Mouse (Mus musculus): ENCODE data around the gene Cmss1. TPM values are rescaled to one million over a fixed set of nuclear protein-coding genes. Genes with fewer than 3 reads are reported as not detected.

The Cmss1 gene
- total RNA-seq (2021) = 10 to 100 TPM; 19.3 to 21.9 TPM
- long read RNA-seq, experiment 1, partial matches to known transcripts = 0 of 46 reads
- long read RNA-seq, experiment 1, other reads (novel, unspliced or antisense) = 42 of 46 reads
- long read RNA-seq, experiment 2, partial matches to known transcripts = 0 of 45 reads
- long read RNA-seq, experiment 2, other reads (novel, unspliced or antisense) = 45 of 45 reads

DNA sequence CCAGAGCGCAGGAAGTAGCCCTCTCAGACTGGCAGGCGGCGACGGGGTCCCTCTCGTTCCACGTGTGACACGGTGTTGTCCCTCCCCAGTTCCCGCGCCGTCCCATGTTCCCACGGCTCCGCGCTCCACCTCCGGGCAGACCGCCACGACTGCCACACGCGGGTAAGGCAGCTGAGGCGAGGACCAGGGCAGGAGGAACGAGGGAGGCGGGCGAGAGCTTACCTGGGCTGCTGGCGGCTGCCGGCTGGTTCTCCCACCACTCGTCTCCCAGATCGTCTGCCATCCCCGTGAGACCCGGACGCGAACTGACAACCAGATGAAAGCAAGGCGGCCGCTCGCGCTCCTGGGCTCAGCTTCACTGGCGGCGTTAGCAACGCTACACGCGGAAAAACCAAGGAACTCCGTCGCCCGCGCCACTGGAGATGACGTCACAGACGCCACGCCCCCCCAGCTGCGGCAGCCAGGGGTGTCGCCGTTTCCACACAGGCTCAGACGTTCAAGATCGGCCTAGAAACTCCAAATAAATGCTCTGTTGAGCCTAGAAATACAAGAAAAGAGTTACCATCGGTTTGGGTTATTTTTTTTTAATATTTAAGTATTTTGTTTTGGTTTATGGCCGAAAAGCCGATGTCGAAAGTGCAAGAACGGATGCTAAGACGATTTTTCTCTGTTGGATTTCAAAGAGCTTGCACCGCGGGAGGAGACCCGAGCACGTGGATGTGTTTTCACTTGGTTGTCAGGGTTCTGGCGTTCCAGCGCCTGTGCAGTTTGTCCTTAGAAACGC, at the start of gene Cmss1:
Cmss1 (minus strand) TSS at position 421 of the 784 bp plus-strand sequence.
- peak; percentile 80 for DNase-seq
- intact Hi-C loops (cut with DNase I; ENCODE audit: low total_unique reads) = no loop called here

DNA sequence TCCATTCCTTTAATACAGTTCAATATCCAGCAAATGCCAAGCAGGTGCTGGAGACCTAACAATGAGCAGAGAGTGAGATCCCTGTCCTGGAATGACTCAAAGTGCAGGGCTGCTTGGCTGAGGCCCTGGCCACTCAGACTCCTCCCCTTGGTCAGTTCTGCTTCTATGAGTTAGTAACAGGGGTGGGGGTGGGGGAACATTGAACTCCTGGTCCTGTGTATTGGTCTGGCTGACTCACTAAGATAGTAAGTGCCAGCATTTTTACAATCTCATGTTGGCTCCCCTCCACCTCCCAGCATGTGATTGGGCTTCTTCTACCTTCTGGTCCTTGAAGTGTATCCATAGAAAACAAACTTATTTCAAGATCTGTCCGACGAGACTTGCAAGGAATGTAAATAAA, 43.2 kb upstream of the Cmss1 start:
- intact Hi-C loops (cut with DNase I; ENCODE audit: low total_unique reads) = no loop called here
- no peak for DNase-seq

DNA sequence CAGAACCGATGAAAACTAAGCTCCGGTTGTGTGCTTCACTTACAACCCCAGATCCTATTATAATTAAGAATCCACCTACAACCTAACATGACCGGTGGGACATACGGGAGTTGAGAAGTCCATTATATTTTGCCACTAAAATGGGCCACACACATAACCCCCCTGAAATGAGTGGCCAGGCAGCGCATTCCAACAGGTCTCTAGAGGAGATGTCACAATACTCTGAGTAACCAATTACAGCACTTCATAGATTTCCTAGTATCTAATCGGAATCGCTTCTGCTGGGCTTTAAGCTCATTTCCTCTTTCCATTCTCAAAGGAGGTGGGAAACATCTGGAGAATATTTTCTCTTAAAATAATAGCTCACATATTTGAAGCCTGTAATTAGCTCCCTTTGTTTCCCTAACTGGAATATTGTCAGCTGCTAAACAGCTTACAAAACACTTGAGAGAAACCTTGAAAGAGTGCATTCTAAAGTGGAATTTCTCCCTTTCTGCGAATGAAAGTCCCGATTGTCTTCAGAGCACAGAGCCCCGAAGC, 34.8 kb upstream of the Cmss1 start:
- no peak for DNase-seq
- intact Hi-C loops (cut with DNase I; ENCODE audit: low total_unique reads) = no loop called here

DNA sequence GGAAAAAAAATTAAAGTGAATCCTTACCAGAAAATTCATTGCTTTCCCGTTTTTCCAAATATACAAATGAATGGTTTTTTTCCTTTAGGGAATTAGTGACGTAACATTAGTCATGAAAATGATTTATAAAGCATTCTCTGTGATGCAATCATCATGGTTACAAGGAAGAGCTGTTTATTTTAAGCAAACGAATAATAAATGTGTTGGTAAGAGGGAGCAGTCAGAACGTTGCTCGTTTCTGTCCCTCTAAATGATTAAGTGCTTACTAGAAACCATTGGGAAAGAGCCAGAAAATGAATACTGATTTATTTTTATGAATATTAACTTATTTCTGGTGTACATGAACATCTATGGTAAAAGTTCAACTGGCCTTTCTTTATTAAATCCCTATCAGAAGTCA, 28.1 kb upstream of the Cmss1 start:
- intact Hi-C loops (cut with DNase I; ENCODE audit: low total_unique reads) = loop anchor here (5.0 kb wide), 1 partner anchor 648 kb away; no protein-coding TSS in a partner anchor
- no peak for DNase-seq

DNA sequence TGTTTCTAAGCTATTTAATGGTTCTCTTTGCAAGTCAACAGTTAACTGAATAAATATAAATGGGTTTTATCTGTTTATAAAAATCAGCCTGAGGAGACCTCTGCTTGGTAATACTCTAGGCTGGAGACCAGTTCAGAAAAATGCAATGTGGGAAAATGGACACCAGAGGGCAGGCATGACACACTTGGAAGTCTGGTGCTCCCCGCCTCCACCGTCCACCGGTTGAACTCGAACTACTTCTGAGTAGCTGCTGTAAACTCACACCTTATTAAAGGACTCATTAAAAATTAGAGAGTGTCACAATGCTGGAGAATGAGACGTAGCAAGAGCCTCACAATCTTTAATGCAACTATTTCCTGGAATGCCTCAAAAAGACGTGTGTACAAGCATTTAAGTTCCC, 27.5 kb upstream of the Cmss1 start:
- DNase-seq = peak; percentile 64
- intact Hi-C loops (cut with DNase I; ENCODE audit: low total_unique reads) = loop anchor here (5.0 kb wide), 1 partner anchor 648 kb away; no protein-coding TSS in a partner anchor

DNA sequence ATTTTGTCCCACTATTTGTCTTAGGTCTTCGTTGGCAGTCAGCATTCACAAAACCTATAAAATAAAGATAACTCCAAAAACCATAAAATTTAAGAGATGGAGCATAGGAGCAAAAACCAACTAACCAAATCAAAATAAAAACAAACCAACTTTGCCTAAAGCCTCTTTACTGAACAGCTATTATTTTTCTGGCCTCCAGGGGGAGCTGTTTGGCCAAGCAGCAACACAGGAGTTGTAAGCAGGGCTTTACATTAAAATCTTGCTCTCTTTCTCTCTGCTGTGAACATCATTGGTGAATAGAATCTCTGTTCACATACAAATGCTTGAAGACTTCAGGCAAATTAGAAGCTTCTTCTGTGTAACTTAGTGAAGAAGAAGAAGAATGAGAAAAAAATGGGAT, 5.1 kb upstream of the Cmss1 start:
- intact Hi-C loops (cut with DNase I; ENCODE audit: low total_unique reads) = no loop called here
- DNase-seq = no peak

DNA sequence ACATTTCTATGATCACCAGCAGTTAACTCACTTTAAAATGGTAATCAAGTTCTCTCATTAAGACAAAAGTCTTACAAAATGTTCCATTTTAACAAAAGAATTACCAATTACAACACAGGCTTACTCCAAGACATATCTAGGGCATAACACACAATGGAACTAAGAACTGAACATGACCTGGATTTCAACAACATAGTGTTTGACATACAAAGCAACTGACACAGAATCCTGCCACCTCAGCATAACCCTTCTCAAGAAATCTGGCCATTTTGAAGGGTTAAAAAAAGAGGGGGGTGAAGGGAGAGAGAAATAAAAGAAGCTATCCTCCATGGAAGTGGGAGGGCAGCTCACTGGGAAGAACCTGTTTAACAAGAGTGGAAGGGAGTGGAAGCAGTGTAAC, 5.6 kb downstream of the Cmss1 start:
- intact Hi-C loops (cut with DNase I; ENCODE audit: low total_unique reads) = no loop called here
- DNase-seq = no peak

DNA sequence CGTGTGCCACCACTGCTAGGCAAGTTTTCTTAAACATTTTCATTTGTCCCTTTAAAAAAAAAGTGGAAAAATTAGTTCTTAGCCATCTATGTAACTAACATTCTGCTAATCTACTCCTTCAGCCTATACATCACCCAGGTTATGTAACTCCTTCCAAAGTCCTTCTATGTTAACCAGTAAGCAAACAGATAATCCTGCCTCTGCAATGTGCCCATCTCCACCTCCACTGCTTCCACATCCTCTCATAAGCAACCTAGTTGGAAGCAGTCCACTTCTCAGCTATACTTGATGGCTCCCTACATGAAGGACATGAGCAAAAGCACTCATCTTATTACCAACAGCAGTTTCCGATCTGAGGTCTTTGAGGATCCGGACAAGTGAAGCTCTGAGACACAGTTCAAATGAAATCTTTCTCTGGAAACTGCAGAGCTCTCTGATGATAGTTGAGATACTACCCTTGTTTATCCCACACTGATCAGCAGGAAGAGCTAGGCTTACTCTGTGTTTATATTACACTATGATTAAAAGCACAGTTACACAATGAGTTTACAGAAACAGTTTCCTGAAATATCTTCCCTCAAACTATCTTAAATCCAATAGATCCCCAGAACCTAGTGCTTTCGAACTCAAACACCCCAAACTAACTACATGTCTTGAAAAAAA, 9.2 kb downstream of the Cmss1 start:
- no peak for DNase-seq
- intact Hi-C loops (cut with DNase I; ENCODE audit: low total_unique reads) = no loop called here

DNA sequence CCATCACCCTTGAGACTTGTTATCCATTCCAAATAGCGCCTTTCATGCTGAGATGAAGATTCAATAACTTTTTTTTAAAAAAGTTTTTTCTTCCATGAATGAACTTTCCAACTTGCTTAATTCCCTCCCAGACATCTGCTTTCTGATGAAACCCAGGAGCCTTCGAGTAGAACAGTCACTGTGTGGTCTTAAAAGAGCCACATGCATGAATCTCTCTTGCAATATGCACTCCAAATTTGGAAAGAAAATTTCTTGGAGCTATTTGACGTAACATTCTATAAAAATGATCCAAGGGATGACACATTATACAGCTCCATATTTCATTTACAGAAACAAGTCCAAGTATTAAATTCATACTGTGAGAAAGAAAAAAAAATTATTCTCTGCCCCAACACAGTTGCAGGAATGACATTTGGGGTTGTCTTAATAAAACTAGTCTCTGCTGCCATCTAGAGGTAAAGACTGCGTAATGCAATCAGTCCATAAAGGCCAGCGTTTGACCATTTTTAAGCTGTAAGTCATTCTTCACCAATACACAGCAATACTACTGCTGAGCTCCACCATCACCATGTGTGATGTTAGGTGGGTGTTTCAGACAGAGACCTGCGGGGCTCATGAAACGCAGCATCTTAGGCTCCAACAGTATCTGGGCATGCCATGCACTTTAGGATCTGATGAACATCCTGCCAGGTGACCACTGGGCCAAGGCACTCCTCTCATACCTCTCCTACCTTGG, 13.1 kb downstream of the Cmss1 start:
- DNase-seq = no peak
- intact Hi-C loops (cut with DNase I; ENCODE audit: low total_unique reads) = loop anchor here (5.0 kb wide), 1 partner anchor 351 kb away; no protein-coding TSS in a partner anchor

DNA sequence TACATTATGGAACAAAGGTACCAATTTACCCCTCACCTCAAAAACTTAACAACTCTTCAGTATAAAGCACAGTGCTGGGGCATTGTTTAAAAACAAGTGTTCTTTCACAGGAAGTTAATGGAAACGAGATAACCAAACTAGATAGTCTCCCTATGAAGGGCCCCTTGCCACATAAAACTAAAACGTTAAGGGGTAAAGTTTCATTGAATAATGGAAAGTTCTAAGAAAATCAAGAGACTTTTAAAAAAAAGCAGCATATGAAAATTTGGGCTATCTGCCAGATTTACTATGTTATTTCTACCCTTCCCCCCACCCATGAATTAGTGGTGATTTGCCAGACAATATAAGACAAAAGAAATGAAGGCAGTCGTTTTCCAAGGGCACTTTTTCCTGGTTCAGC, 21.5 kb downstream of the Cmss1 start:
- intact Hi-C loops (cut with DNase I; ENCODE audit: low total_unique reads) = no loop called here
- no peak for DNase-seq

DNA sequence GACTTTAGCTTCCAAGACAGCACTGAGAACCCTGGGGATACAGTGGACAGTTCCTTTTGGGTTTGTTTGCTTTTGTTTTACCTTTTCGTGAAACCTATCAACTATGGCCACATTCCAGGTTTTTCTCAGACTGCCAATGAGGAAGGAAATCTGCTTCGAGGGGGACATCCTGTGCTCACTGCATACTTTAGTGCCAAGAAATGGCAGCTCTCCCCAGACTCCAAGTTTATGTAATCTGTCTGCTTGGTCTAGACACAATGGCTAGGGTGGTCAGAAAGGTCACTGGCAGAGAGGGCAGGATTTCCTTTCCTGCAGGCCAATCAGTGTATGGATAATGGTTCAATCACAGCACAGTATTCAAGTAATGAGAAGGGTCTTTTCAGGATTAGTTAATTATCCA, 24.7 kb downstream of the Cmss1 start:
- intact Hi-C loops (cut with DNase I; ENCODE audit: low total_unique reads) = no loop called here
- no peak for DNase-seq

DNA sequence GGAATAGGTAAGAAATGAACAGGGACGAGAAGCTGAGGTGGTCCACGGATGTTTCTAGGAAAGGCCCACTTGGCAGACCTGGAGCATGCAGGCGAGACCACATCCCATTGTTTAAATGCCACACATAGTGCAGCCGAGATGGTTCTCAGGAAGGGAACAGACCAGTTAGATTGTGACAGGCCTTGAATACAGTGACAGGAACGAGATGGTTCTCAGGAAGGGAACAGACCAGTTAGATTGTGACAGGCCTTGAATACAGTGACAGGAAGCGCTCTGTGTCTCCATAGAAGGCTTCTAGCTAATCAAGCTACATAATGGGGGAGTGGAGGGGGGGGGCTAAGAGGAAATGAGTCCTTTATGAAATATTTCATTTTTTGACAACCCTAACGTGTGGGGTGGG, 26.6 kb downstream of the Cmss1 start:
- intact Hi-C loops (cut with DNase I; ENCODE audit: low total_unique reads) = no loop called here

DNA sequence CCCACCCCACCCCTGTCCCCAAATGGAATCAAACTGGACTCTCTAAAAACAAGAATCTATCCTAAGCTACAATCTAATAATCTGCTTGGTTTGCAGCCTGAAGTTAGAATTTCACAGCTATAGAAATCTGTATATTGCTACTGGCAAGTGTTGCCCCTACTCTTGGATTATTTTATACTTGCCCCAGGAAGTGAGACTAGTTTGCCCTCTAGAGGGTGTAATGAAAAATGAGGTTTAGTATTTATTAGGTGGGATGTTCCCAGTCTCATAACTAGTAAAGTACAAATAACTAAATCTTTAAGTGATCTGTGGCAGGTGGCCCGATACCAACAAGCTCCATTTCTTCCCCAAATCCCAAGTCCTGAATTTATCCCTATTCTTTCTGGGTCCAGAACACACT, 29.1 kb downstream of the Cmss1 start:
- intact Hi-C loops (cut with DNase I; ENCODE audit: low total_unique reads) = no loop called here
- no peak for DNase-seq

More for the DNA sequence above, 26.6 kb downstream of the Cmss1 start:
- no peak for DNase-seq

DNA sequence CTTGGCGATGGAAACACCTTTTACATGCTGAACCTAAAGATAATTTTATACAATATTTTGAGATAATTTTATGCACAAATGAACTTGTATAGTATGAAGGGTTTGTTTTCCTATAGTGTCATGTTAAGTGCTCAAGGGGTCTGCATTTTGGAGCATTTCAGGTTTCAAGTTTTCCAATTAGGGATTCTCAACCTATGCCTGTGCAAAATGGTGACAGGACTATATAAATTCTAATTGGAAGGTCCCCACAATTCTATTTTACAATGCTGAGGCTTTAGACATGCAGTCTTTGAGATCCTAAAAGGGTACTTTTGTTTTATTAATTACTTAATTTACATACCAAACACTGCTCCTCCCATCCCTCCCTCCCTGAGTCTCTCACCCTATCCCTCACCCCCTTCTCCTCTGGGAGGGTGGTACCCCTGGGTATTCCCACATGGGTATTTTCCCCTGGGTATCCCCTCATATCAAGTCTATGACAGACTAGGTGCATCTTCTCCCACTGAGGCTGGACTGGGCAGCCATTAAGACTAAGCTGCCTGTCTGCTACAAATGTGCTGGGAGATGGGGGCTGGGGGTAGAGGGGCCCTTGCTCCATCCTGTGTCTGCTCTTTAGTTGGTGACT, 30.8 kb downstream of the Cmss1 start:
- DNase-seq = no peak
- intact Hi-C loops (cut with DNase I; ENCODE audit: low total_unique reads) = no loop called here

DNA sequence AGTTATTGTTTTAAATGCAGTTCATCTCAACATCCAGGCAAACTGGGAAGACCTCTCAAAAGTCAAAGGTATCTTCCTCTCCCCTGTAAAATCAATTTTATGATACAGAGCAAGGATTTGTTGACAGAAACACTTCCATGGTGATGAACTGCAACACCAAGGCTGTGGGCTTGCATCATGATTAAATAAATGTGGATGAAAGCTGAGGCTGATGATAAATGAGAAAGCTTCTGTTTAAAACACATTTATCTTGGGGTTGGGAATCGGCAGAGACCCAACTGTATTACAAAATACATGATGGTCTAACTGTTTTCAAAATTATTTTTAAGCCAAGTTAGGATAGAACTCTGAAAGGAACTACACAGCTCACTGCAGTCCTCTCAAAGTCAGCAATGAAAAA, 32.8 kb downstream of the Cmss1 start:
- DNase-seq = no peak
- intact Hi-C loops (cut with DNase I; ENCODE audit: low total_unique reads) = no loop called here

DNA sequence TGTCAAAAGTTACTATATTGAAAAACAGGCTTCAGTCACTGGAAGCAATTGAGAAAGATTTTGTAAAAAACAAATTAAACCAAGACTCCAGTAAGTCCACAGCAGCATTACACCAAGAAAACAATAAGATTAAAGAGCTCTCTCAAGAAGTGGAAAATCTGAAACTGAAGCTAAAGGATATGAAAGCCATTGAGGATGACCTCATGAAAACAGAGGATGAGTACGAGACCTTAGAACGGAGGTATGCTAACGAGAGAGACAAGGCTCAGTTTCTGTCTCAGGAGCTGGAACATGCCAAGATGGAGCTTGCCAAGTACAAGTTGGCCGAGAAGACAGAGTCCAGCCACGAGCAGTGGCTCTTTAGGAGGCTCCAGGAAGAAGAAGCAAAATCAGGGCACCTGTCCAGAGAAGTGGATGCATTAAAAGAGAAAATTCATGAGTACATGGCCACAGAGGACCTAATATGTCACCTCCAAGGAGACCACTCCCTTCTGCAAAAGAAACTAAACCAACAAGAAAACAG, 35.8 kb downstream of the Cmss1 start:
- DNase-seq = no peak
- intact Hi-C loops (cut with DNase I; ENCODE audit: low total_unique reads) = no loop called here

DNA sequence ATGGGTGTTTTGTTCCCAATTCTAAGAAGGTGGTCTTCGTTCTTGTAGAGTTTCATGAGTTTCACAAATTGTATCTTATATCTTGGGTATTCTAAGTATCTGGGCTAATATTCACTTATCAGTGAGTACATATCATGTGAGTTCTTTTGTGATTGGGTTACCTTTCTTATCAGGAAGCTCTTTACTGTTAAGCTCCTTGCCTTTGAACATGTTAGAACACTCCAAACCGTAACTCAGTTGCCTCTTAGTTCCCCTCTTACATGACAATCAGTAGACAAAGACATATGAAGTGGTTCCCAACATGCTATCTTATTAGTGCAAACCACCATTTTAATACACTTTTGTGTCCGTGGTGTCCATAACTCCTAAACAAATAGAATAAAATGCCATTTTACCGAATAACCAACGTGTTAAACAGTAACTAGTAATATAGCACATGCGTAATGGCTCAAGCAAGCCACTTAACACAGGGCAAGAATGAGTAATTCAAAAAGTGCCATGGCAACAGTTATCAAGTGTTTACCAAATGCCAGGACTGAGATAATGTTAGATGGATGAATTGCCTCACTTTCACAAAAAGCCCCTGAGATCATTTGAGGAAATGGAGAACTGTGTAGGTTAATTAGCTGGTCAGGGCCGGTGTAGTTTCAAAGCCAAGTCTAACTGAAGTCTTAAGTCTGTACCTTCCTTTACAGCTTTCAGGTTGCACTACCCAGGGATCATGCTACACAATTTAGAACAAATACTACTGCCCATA, 37.8 kb downstream of the Cmss1 start:
- no peak for DNase-seq
- intact Hi-C loops (cut with DNase I; ENCODE audit: low total_unique reads) = no loop called here

DNA sequence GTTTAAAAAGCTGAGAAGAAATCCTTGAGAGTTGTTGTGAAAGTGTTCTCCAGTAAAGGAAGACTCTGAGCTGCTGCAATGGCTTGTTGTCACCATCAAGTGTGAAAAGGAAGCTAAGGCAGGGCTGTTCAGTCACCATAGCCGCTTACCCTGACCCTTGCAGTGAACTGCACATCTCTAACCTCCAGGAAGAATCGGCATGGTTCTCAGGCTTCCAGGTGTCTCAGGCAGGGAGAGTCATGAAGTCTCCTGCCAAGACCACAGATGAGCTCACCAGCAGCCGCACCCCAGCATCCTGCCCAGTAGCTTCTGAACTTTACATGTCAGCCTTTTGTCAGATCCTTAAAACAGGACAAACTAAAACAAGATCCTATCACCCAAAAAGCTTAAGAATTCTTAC, 40.4 kb downstream of the Cmss1 start:
- DNase-seq = no peak
- intact Hi-C loops (cut with DNase I; ENCODE audit: low total_unique reads) = no loop called here

Data from gastrocnemius, postnatal 14 days (tissue).